Mouse (Mus musculus) common myeloid progenitor, adult 5-6 weeks (primary cell): Measurements from ENCODE around the gene Slc7a6. TPM values are rescaled to one million over a fixed set of nuclear protein-coding genes. Genes with fewer than 3 reads are reported as not detected.
A peak's percentile ranks its signal among the peaks of the same experiment; 100 is the strongest.

Experiments
- ATAC-seq: replicated peaks from 2 replicates; pipeline ENCODE4 v1.8.0; 2016; ENCODE audit warnings: low read depth, mild to moderate bottlenecking, moderate TSS enrichment, inconsistent platforms; ENCODE audit not compliant: poor library complexity, severe bottlenecking
- total RNA-seq: library from RNA; stranded (forward); fragments of 200-1000, 187-1606 nt; gene quantifications from 2 replicates; pipeline ENCODE4 v1.2.3, GENCODE M21; 2017

Gene Slc7a6
- total RNA-seq, 1 experiment from 2014 or later = 28.2 TPM

DNA sequence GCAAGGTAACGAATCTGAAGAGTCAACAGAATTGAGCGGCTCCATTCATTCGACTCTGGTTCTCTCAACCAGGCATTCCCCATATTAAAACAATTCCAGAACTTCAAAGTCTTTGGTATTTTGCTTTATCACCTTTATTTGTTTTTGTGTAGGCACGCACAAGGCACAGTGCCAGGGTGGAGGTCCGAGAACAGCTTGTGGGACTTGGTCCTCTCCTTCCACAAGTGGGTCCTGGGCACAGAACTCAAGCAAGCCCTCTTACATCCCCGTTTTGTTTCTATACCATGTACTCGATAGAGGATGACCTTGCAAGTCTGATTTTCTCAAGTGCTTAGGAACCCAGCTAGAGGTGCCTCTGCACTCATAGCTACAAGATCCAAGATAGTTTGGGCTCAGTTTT is 30.0 kb upstream of the Slc7a6 start:
- no peak for ATAC-seq

GRCm38 (mm10) chr8:106140191-106140590 is 28.5 kb upstream of the Slc7a6 start:
- ATAC-seq = no peak

DNA sequence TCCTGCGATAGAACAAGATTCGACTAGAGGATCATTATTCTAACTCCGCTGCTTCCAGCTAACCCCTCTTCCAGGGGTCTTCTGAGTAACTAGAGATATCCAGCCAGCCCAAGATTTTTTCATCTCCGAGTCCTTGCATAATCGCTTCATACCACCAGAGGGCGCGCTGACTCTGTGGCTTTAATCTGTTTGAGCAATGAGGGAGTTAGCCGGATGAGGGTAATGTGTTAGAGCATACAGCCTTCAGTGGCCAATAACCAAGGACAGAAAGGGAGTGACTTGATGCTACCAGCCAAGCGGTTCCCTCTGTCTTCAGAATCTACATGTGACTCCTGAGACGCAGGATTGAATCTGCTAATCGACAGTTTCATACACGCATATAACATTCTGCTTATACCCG is 27.9 kb upstream of the Slc7a6 start:
- peak; percentile 83 for ATAC-seq

GRCm38 (mm10) chr8:106145331-106145730 is 23.3 kb upstream of the Slc7a6 start:
- no peak for ATAC-seq

GRCm38 (mm10) chr8:106146014-106146413 is 22.6 kb upstream of the Slc7a6 start:
- peak; percentile 45 for ATAC-seq

DNA sequence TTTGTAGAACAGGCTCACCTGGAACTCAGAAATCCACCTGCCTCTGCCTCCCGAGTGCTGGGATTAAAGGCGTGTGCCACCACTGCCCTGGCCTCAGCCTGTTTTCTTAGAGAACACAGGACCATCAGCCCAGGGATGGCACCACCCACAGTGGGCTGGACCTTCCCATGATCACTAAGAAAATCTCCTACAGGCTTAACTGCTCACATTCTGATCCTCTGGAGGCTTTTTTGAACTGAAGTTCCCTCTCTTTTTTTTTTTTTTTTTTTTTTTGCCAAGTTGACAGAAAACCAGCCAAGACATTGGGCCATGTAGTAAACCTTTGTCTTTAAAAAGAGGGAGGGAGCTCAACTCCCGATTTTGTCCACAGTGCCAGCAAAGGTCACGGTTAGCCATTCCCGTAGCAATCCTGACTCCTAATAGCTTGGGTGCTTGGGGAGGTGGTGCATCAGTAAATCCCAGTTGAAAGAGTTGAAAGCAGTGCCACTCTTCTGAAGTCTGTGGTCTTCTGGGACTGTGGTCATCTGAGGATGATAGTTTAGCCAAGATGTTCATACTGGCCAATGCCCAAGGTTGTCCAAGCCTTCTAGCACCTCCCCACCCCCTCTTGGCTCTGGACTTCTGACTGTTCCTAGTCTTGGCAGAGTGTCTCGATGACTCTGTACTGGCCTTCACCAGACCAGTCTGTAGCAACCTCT is 20.6 kb upstream of the Slc7a6 start:
- no peak for ATAC-seq

DNA sequence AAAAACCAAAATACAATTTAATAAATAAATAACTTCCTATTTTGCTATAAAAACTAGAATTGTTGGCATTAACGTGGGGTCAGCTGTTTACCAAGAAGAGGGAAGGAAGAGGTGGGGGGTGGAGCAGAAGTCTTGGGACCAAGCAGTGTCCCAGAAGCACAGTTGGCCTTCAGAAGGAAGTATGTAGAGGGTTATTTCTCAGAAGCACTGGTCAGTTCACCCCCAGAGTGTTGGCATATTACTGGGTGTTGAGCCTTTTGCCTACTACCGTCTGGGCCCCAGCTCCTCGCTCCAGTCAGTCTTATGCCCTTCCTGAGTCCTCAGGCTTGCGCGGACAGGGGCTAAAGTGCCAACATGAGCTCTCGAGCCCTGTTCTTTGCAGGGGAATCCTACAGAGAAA is 19.6 kb upstream of the Slc7a6 start:
- ATAC-seq = no peak

- ATAC-seq = peak; percentile 90
Measured at GRCm38 (mm10) chr8:106149801-106150652, 18.6 kb upstream of the Slc7a6 start, which contains the start of gene Pla2g15. TSS of gene Pla2g15 (plus strand) at chr8:106150399.

DNA sequence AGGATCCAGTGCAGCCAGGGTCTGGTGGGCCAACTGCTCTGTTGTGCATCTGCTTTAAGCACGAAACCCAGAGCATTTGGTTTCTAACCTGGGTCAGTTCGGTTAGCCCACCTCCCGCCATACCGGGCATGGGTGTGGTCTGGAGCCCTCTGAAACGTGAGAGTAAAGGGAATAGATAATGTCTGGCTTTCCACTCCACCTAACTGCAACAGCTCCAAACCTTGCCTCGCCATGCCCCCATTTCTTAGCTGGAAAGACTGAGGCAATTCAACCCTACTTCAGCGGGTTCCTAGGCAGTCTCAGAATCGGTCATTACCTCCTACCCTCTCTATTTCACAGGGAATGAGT is 18.0 kb upstream of the Slc7a6 start:
- ATAC-seq = no peak

DNA sequence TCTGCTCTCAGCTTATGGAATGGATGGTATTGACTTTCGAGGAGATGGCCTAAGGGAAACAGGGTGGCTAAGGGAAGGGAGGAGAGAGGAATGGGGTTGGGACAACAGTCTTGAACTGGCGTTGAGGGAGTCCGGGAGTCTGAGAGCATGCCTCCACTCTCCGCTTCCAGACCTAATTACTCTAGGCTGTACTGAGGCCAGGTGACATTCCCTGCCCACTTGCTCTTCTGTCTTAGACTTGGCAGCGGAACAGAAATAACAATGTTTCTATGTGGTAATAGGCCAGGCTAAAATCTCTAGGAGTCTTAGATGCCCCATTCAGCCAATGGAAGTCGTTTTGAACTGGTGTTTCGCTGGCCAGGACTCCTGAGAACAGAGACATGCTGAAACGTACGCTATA is 17.6 kb upstream of the Slc7a6 start:
- ATAC-seq = no peak

DNA sequence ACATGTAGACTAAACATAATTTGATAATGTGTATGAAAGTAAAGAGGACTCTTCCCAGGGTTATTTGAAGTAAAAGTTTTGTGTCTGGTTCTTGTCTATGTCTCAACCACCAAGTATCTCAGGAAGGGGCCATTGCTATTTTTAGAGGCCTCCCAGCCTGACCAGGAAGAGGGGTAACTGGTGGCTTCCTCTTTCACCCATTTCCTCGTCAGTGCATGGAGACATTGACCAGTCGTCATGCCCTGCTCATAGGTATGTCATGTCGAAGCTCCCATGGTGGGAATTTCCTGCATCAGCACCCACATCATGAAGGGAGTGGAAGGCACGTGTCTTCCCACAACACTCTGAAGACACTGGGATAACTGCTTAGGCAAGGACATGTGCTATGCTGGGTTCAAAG is 15.8 kb upstream of the Slc7a6 start:
- peak; percentile 24; the same call in 1 of the 2 replicates for ATAC-seq

GRCm38 (mm10) chr8:106157419-106157818 is 11.2 kb upstream of the Slc7a6 start:
- ATAC-seq = 0 out of 2 replicates have a peak, but pooled peaks have one; percentile 33

DNA sequence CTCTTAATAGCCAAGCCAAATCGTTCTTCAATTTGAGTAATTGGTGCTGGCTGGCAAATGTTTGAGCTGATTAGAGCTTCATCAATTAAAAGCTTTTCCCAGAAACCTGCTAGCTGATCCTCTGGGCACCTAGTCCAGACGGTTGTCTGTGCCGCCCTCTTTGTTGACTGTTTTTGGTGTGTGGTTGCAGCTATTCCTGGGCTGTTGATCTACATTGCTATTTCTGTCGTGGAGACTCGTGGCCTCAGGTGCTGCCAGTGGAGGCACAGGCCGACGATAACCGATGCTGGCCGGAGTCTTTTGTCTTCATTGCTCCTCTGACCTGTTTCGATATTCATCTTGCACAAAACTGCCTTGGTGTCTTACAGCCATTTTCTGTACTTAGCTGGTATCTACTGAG is 10.3 kb upstream of the Slc7a6 start:
- ATAC-seq = no peak

DNA sequence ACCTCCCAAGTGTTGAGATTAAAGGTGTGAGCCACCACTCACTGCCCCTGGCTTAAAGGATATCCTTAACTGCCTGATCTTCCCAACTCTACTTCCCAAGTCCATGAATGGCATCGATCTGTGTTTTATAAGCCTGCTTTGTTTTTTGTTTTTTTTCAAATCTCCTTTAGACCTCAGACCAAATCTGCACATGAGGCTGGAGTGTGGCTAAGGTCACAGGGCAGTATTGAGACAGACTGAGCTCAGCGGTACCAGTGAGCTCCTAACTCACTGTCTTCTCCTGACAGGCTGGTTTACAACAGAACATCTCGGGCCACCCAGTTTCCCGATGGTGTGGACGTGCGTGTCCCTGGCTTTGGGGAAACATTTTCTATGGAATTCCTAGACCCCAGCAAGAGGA is 8.8 kb upstream of the Slc7a6 start:
- ATAC-seq = no peak

- ATAC-seq = no peak
Measured at GRCm38 (mm10) chr8:106163251-106163650, 5.4 kb upstream of the Slc7a6 start.

- peak; percentile 62 for ATAC-seq
Measured at GRCm38 (mm10) chr8:106165460-106165859, 3.2 kb upstream of the Slc7a6 start.

DNA sequence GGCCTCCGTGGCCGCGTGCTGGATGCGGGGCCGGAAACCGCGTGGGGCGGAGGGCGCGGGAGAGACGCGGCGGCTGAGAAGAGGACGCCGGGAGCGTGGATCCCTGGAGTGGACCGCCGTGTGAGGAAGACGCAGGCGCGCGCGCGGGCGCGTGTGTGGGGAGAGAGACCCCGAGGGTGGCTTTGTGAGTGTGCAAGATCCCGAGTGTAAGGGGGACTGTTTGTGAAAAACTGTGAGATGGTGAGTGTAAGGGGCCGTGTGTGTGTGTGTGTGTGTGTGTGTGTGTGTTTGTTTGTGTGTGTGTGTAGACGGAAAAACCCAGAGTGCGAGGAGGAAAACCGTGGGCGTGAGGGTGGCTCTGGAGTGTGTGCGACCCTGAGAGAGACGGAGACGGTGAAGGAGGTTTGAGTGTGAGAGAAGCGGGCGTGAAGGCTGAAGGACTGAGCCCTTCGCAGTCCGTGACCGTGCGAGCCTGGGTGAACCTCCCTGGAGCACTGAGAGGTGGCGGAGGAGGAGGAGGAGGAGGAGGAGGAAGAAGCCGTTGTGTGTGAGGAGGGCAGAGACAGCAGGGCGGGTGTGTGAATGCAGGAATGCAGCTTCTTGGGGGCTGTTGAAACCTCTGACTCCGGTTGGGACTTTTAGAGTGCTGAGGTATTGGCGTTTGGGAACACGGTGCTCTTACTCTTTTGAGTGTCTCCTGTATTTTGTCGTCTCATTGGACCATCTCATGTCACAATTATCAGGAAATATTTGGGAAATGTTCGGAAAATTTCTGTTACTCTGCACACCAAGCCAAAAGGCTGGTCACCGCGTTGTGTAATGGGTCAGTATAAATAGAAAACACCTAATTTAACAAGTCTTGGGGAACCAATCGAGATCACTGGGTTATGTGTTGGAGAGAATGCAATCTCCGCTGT is 618 bp downstream of the Slc7a6 start:
- ATAC-seq = peak; percentile 45

GRCm38 (mm10) chr8:106169934-106170480 is 1.4 kb downstream of the Slc7a6 start:
- no peak for ATAC-seq

- ATAC-seq = no peak
Measured at GRCm38 (mm10) chr8:106173566-106173965, 4.9 kb downstream of the Slc7a6 start.

GRCm38 (mm10) chr8:106176891-106177290 is 8.2 kb downstream of the Slc7a6 start:
- ATAC-seq = no peak
